Mouse (Mus musculus) heart, adult 2 months (tissue): ENCODE measurements around the gene Inpp4a. TPM values are rescaled to one million over a fixed set of nuclear protein-coding genes. Genes with fewer than 3 reads are reported as not detected.
A peak's percentile ranks its signal among the peaks of the same experiment; 100 is the strongest.

Source experiments
- DNase-seq, 2 experiments: peaks; one replicate each; pipeline ENCODE4 v3.0.0; 2021
- H3K27ac ChIP-seq: fragments of 200-600 bp; 2 replicates; pipeline ENCODE4 v1.8.1; 2022
- H3K27me3 ChIP-seq: fragments of 200-500 bp; 2 replicates; pipeline ENCODE4 v1.6.1; 2012; ENCODE audit warnings: mild to moderate bottlenecking, low read length, inconsistent platforms, mixed read lengths; ENCODE audit not compliant: control insufficient read depth, insufficient read depth
- H3K36me3 ChIP-seq: fragments of 200-500 bp; 2 replicates; pipeline ENCODE4 v1.6.1; 2012; ENCODE audit warnings: low read length, inconsistent platforms; ENCODE audit not compliant: control insufficient read depth, insufficient read depth
- H3K4me1 ChIP-seq: fragments of 200-500 bp; 2 replicates; pipeline ENCODE4 v1.6.1; 2011; ENCODE audit warnings: low read length; ENCODE audit not compliant: control insufficient read depth, insufficient read depth
- H3K4me3 ChIP-seq: fragments of 200-600 bp; 2 replicates; pipeline ENCODE4 v1.8.1; 2022
- H3K79me2 ChIP-seq: fragments of 200-500 bp; replicated peaks from 2 replicates; pipeline ENCODE4 v1.6.1; 2012; ENCODE audit warnings: mild to moderate bottlenecking, inconsistent platforms, low read length, moderate library complexity, mixed read lengths; ENCODE audit not compliant: control insufficient read depth, insufficient read depth
- H3K9ac ChIP-seq: fragments of 200-500 bp; 2 replicates; pipeline ENCODE4 v1.6.1; 2012; ENCODE audit warnings: low read depth, mild to moderate bottlenecking, control low read depth, inconsistent platforms, low read length, mixed read lengths
- CTCF ChIP-seq: fragments of 200-600 bp; IDR thresholded peaks from 2 replicates; pipeline ENCODE4 v1.8.1; 2022; ENCODE audit warnings: antibody characterized with exemption, mild to moderate bottlenecking, moderate library complexity
- EP300 ChIP-seq: fragments of 200-500 bp; IDR thresholded peaks from 2 replicates; pipeline ENCODE4 v1.6.1; 2011; ENCODE audit warnings: low read depth, low read length, control low read depth; ENCODE audit not compliant: insufficient read depth
- POLR2A ChIP-seq: fragments of 200-500 bp; IDR thresholded peaks from 2 replicates; pipeline ENCODE4 v1.6.1; 2011; ENCODE audit warnings: mild to moderate bottlenecking, low read depth, low read length, control low read depth; ENCODE audit not compliant: insufficient read depth
- WGBS: fragments of 180-500 bp; shearing (Covaris S2); methylation state at CpG from one replicate; pipeline ENCODE4 v1.1.7; 2018; 5-methylcytosine and 5-hydroxymethylcytosine counted together
- intact Hi-C: fragments of 180-260 bp; cut with DNase I; formaldehyde crosslinking; loops from one replicate; pipeline ENCODE4 v1.15.1; 2025
- polyA plus RNA-seq: library from polyadenylated mRNA; depleted of rRNA; stranded (reverse); fragments of >200 nt; gene quantifications from 2 replicates; pipeline ENCODE4 v1.2.3, GENCODE M21; 2012
- total RNA-seq, 2 experiments: library from RNA; stranded (reverse); gene quantifications; 2 replicates each; pipeline ENCODE4 v1.2.3; 2021

Inpp4a gene
- total and polyA plus RNA-seq, 3 experiments, result 10.3 to 19.2 (median 18.9) TPM

DNA sequence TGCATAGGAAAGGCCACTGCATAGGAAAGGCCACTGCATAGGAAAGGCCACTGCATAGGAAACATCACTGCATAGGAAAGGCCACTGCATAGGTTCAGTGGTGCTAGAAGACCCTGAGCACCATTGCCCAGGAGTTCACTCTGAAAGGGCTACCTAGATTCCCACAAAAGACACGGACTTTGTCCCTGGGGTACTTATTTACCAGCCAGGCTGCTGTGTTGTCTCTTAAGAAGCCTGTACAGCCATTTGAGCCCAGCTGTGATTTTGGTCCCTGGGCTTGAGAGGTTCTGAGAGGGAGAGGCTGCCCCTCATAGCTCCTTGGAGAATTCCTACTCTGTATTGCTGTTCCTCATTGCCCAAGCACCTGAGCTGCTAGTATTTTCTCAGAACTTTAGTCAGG is 96.8 kb downstream of the Inpp4a start:
- intact Hi-C loops, result no loop called here
- Histone ChIP-seq H3K27me3 (no peaks in the 10 kb centered on the region), H3K27ac (no peak overlapping the region), H3K9ac (no peak overlapping the region), H3K79me2 (no peaks in the 10 kb centered on the region), H3K4me1 (no peaks in the 10 kb centered on the region), H3K4me3 (no peak overlapping the region), H3K36me3 (no peaks in the 10 kb centered on the region)
- TF ChIP-seq EP300, result no peak
- 83% methylated on average over 1 of the region's 1 CpGs for WGBS
- DNase-seq, result no peak

DNA sequence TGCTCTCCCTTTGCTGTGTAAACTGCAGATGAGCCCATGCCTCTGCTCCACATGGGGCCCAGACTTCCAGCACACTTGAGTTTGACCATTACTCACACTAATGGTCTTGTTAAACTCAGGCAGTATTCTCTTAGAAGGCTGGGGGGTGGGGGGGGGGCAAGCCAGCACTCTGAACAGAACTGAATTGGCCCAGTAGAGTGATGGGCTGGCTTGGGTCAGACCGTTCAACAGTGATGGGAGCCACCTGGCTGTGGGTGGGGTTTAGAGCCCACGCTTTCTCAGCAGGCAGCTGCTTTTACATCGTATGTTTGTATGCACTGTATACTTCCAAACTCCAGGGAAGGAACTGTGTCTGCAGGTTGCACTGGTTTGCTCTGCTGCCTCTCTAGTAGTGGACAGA is 99.3 kb downstream of the Inpp4a start:
- Histone ChIP-seq H3K4me3 (no peak overlapping the region), H3K36me3 (no peaks in the 10 kb centered on the region), H3K4me1 (no peaks in the 10 kb centered on the region), H3K9ac (no peak overlapping the region), H3K79me2 (no peaks in the 10 kb centered on the region), H3K27ac (no peak overlapping the region), H3K27me3 (no peaks in the 10 kb centered on the region)
- intact Hi-C loops, result no loop called here
- no peak for TF ChIP-seq POLR2A
- DNase-seq, result no peak
- 73% methylated on average over 3 of the region's 3 CpGs for WGBS

DNA sequence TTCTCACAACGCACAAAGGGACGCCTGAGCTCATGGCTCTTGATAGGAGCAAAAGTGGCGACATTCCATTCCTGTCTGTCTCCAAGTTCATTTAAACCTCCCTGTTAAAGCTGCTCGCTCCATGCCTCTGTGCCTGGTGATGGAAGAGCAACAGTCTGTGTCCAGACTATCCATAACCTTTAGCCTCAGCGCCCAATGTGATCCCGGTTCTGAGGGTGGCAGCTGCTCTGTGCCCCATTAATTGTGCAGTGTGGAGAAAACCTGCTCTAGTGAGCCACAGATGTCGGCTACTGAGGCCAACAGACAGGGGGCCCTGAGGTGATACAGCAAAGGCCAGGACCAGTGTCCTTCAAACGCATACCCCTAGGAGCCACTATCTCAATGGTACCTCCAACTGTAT is 100.1 kb downstream of the Inpp4a start:
- Histone ChIP-seq H3K27me3 (no peaks in the 10 kb centered on the region), H3K4me1 (no peaks in the 10 kb centered on the region), H3K36me3 (no peaks in the 10 kb centered on the region), H3K4me3 (no peak overlapping the region), H3K9ac (no peak overlapping the region), H3K27ac (no peak overlapping the region), H3K79me2 (no peaks in the 10 kb centered on the region)
- intact Hi-C loops, result loop anchor here (5.0 kb wide), 1 partner anchor 617 kb away; no protein-coding TSS in a partner anchor
- WGBS, result 77% methylated on average over 8 of the region's 8 CpGs
- no peak for TF ChIP-seq CTCF
- TF ChIP-seq POLR2A, result no peak
- TF ChIP-seq EP300, result no peak
- no peak for DNase-seq

DNA sequence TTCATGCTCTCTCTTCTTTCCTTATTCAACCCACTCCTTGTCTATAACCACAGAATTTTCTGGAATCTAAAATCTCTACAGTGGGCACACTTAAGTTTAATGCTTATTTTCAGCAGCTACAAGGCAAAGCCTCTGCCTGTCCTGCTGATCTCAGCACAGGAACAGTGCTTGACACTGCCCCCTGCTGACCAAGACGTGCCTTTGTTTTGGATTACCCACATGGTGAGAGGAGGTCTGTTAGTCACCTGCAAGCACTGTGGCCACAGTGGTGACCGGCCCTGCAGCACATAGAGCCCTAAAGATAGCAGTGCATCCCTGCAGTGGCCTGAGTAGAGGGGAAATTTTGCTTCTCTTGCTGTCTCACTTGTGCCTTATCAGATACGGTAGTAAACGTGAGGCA is 102.0 kb downstream of the Inpp4a start:
- no peaks in the 10 kb centered on the region for H3K27me3 ChIP-seq
- no peaks in the 10 kb centered on the region for H3K36me3 ChIP-seq
- no peaks in the 10 kb centered on the region for H3K4me1 ChIP-seq
- DNase-seq, result peak; percentile 45 to 61
- H3K79me2 ChIP-seq, result no peaks in the 10 kb centered on the region
- no peak overlapping the region for H3K9ac ChIP-seq
- WGBS, result 60% methylated on average over 4 of the region's 4 CpGs
- intact Hi-C loops, result loop anchor here (1.0 to 5.0 kb wide), 2 partner anchors 129 to 619 kb away; no protein-coding TSS in a partner anchor
- H3K4me3 ChIP-seq, result no peak overlapping the region
- no peak overlapping the region for H3K27ac ChIP-seq
- TF ChIP-seq EP300 (peak; percentile 49; the same call in 1 of the 2 replicates), CTCF (peak; percentile 87), POLR2A (no peak)

- Histone ChIP-seq H3K27me3 (no peaks in the 10 kb centered on the region), H3K79me2 (no peaks in the 10 kb centered on the region), H3K27ac (no peak overlapping the region), H3K36me3 (no peaks in the 10 kb centered on the region), H3K4me3 (no peak overlapping the region), H3K4me1 (no peaks in the 10 kb centered on the region), H3K9ac (no peak overlapping the region)
- 88% methylated on average over 2 of the region's 2 CpGs for WGBS
- DNase-seq, result no peak
- intact Hi-C loops, result no loop called here
- TF ChIP-seq CTCF, result no peak
- no peak for TF ChIP-seq EP300
- no peak for TF ChIP-seq POLR2A
These were observed 105.5 kb downstream of the Inpp4a start for GRCm38 (mm10) chr1:37405137-37405536.

DNA sequence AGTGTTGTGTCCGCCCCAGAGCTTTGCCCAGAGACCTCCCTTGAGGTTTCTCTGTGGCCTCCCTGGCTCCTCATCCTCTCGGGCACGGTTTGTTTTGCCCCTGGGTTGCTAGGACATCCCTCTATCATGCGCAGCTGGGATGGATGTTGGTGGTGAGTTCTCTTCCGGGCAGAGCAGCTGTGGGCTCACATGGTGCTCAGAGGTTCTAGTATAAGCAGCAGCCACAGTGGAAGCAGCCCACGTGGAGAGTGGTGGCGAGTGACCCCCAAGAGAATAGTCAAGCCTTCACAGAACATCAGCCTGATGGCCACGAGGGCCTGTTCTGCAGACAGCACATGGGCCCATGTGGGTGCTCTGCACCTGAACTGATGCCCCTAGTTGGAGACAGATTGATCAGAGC is 107.6 kb downstream of the Inpp4a start:
- DNase-seq, result no peak
- TF ChIP-seq POLR2A, result no peak
- TF ChIP-seq CTCF, result no peak
- no peak for TF ChIP-seq EP300
- intact Hi-C loops, result no loop called here
- Histone ChIP-seq H3K9ac (no peak overlapping the region), H3K4me1 (no peaks in the 10 kb centered on the region), H3K27me3 (no peaks in the 10 kb centered on the region), H3K79me2 (no peaks in the 10 kb centered on the region), H3K4me3 (no peak overlapping the region), H3K36me3 (no peaks in the 10 kb centered on the region), H3K27ac (no peak overlapping the region)
- WGBS, result 79% methylated on average over 8 of the region's 8 CpGs

GRCm38 (mm10) chr1:37408059-37408458 is 108.4 kb downstream of the Inpp4a start:
- no peak for DNase-seq
- Histone ChIP-seq H3K4me1 (no peaks in the 10 kb centered on the region), H3K36me3 (no peaks in the 10 kb centered on the region), H3K79me2 (no peaks in the 10 kb centered on the region), H3K27ac (no peak overlapping the region), H3K27me3 (no peaks in the 10 kb centered on the region), H3K4me3 (no peak overlapping the region), H3K9ac (no peak overlapping the region)
- intact Hi-C loops, result no loop called here
- TF ChIP-seq EP300 (no peak), CTCF (no peak), POLR2A (no peak)
- 84% methylated on average over 8 of the region's 8 CpGs for WGBS
